Mouse (Mus musculus): ENCODE results near the gene Tulp3. TPM values are rescaled to one million over a fixed set of nuclear protein-coding genes. Genes with fewer than 3 reads are reported as not detected.
A peak's percentile ranks its signal among the peaks of the same experiment; 100 is the strongest.
"Not testable (repeated sequence)": the region's sequence is repeated elsewhere in the genome, so short reads cannot be mapped to it uniquely, and the experiment has no call there.

The Tulp3 gene
- polyA plus RNA-seq, 1 experiment, result 28.0 TPM

- H3K36me3 ChIP-seq (ENCODE audit: control insufficient read depth, insufficient read depth, low read length), result no peaks in the 10 kb centered on the region
- DNase-seq, result peak; percentile 43
- 4% methylated on average over 4 of the region's 4 CpGs for WGBS
- TF ChIP-seq POLR2A (IDR thresholded peaks at IDR 0.05; ENCODE audit: control insufficient read depth, extremely low read depth, insufficient read depth, low read length, poor library complexity) (no peak), CTCF (IDR thresholded peaks at IDR 0.05; ENCODE audit: borderline replicate concordance, control insufficient read depth, extremely low read depth, insufficient read depth, low read length, poor library complexity) (no peak)
- no peaks in the 10 kb centered on the region for H3K27me3 ChIP-seq (ENCODE audit: control insufficient read depth, insufficient read depth, low read length)
- no peaks in the 10 kb centered on the region for H3K4me1 ChIP-seq (replicated peaks; ENCODE audit: control insufficient read depth, insufficient read depth, low read length)
- no peak overlapping the region for H3K4me3 ChIP-seq (ENCODE audit: control insufficient read depth, insufficient read depth, low read length)
- no peak overlapping the region for H3K27ac ChIP-seq (ENCODE audit: control insufficient read depth, insufficient read depth, low read length)
Measured at GRCm38 (mm10) chr6:128318317-128318716, 37.3 kb downstream of the Tulp3 start.

GRCm38 (mm10) chr6:128315597-128315996 lies 40.1 kb downstream of the Tulp3 start:
- no peak for DNase-seq
- no peak for TF ChIP-seq POLR2A (IDR thresholded peaks at IDR 0.05; ENCODE audit: control insufficient read depth, extremely low read depth, insufficient read depth, low read length, poor library complexity)
- no peak for TF ChIP-seq CTCF (IDR thresholded peaks at IDR 0.05; ENCODE audit: borderline replicate concordance, control insufficient read depth, extremely low read depth, insufficient read depth, low read length, poor library complexity)
- H3K4me3 ChIP-seq (ENCODE audit: control insufficient read depth, insufficient read depth, low read length), result no peak overlapping the region
- 88% methylated on average over 8 of the region's 8 CpGs for WGBS
- no peak overlapping the region for H3K27ac ChIP-seq (ENCODE audit: control insufficient read depth, insufficient read depth, low read length)
- H3K27me3 ChIP-seq (ENCODE audit: control insufficient read depth, insufficient read depth, low read length), result no peaks in the 10 kb centered on the region
- no peaks in the 10 kb centered on the region for H3K36me3 ChIP-seq (ENCODE audit: control insufficient read depth, insufficient read depth, low read length)
- no peaks in the 10 kb centered on the region for H3K4me1 ChIP-seq (replicated peaks; ENCODE audit: control insufficient read depth, insufficient read depth, low read length)

- no peak for DNase-seq
- no peaks in the 10 kb centered on the region for H3K27me3 ChIP-seq (ENCODE audit: control insufficient read depth, insufficient read depth, low read length)
- TF ChIP-seq CTCF (IDR thresholded peaks at IDR 0.05; ENCODE audit: borderline replicate concordance, control insufficient read depth, extremely low read depth, insufficient read depth, low read length, poor library complexity) (no peak), POLR2A (IDR thresholded peaks at IDR 0.05; ENCODE audit: control insufficient read depth, extremely low read depth, insufficient read depth, low read length, poor library complexity) (no peak)
- H3K27ac ChIP-seq (ENCODE audit: control insufficient read depth, insufficient read depth, low read length), result no peak overlapping the region
- no peak overlapping the region for H3K4me3 ChIP-seq (ENCODE audit: control insufficient read depth, insufficient read depth, low read length)
- whole genome bisulfite sequencing, result 88% methylated on average over 6 of the region's 6 CpGs
- H3K4me1 ChIP-seq (replicated peaks; ENCODE audit: control insufficient read depth, insufficient read depth, low read length), result no peaks in the 10 kb centered on the region
- no peaks in the 10 kb centered on the region for H3K36me3 ChIP-seq (ENCODE audit: control insufficient read depth, insufficient read depth, low read length)
Measured at GRCm38 (mm10) chr6:128314796-128315195, 40.9 kb downstream of the Tulp3 start.

GRCm38 (mm10) chr6:128308311-128308710 lies 47.3 kb downstream of the Tulp3 start:
- no peaks in the 10 kb centered on the region for H3K36me3 ChIP-seq (ENCODE audit: control insufficient read depth, insufficient read depth, low read length)
- DNase-seq, result peak; percentile 50

GRCm38 (mm10) chr6:128304801-128305200 lies 50.9 kb downstream of the Tulp3 start:
- no peak for DNase-seq
- no peak overlapping the region for H3K4me3 ChIP-seq (ENCODE audit: control insufficient read depth, insufficient read depth, low read length)
- TF ChIP-seq POLR2A (IDR thresholded peaks at IDR 0.05; ENCODE audit: control insufficient read depth, extremely low read depth, insufficient read depth, low read length, poor library complexity) (no peak), CTCF (IDR thresholded peaks at IDR 0.05; ENCODE audit: borderline replicate concordance, control insufficient read depth, extremely low read depth, insufficient read depth, low read length, poor library complexity) (no peak)
- no peak overlapping the region for H3K27ac ChIP-seq (ENCODE audit: control insufficient read depth, insufficient read depth, low read length)
- peaks cover 3% of the 10 kb centered on the region; the same call in 1 of the 2 replicates for H3K4me1 ChIP-seq (replicated peaks; ENCODE audit: control insufficient read depth, insufficient read depth, low read length)
- no peaks in the 10 kb centered on the region for H3K36me3 ChIP-seq (ENCODE audit: control insufficient read depth, insufficient read depth, low read length)
- WGBS, result 89% methylated on average over 4 of the region's 4 CpGs
- peaks cover 6% of the 10 kb centered on the region; the same call in 1 of the 2 replicates for H3K27me3 ChIP-seq (ENCODE audit: control insufficient read depth, insufficient read depth, low read length)

More at GRCm38 (mm10) chr6:128308311-128308710, 47.3 kb downstream of the Tulp3 start:
- Histone ChIP-seq H3K4me3 (ENCODE audit: control insufficient read depth, insufficient read depth, low read length) (no peak overlapping the region), H3K4me1 (replicated peaks; ENCODE audit: control insufficient read depth, insufficient read depth, low read length) (no peaks in the 10 kb centered on the region; the same call in 1 of the 2 replicates), H3K27ac (ENCODE audit: control insufficient read depth, insufficient read depth, low read length) (no peak overlapping the region), H3K27me3 (ENCODE audit: control insufficient read depth, insufficient read depth, low read length) (no peaks in the 10 kb centered on the region)
- TF ChIP-seq CTCF (IDR thresholded peaks at IDR 0.05; ENCODE audit: borderline replicate concordance, control insufficient read depth, extremely low read depth, insufficient read depth, low read length, poor library complexity), result peak; percentile 48; the same call in 1 of the 2 replicates
- TF ChIP-seq POLR2A (IDR thresholded peaks at IDR 0.05; ENCODE audit: control insufficient read depth, extremely low read depth, insufficient read depth, low read length, poor library complexity), result no peak
- 37% methylated on average over 4 of the region's 4 CpGs for WGBS

- H3K36me3 ChIP-seq (ENCODE audit: control insufficient read depth, insufficient read depth, low read length); DNase-seq; H3K4me3 ChIP-seq (ENCODE audit: control insufficient read depth, insufficient read depth, low read length); H3K4me1 ChIP-seq (replicated peaks; ENCODE audit: control insufficient read depth, insufficient read depth, low read length); H3K27ac ChIP-seq (ENCODE audit: control insufficient read depth, insufficient read depth, low read length): not testable (repeated sequence)
- H3K27me3 ChIP-seq (ENCODE audit: control insufficient read depth, insufficient read depth, low read length), result peaks cover 11% of the 10 kb centered on the region; the same call in 1 of the 2 replicates
- 88% methylated on average over 3 of the region's 3 CpGs for WGBS
Measured at GRCm38 (mm10) chr6:128302640-128303039, 53.0 kb downstream of the Tulp3 start.

GRCm38 (mm10) chr6:128301891-128302290 lies 53.8 kb downstream of the Tulp3 start:
- 93% methylated on average over 3 of the region's 3 CpGs for WGBS
- H3K27me3 ChIP-seq (ENCODE audit: control insufficient read depth, insufficient read depth, low read length), result peaks cover 11% of the 10 kb centered on the region; the same call in 1 of the 2 replicates
- H3K4me3 ChIP-seq (ENCODE audit: control insufficient read depth, insufficient read depth, low read length), result no peak overlapping the region
- 0 out of 2 replicates have a peak, but pooled peaks cover 3% of the 10 kb centered on the region for H3K4me1 ChIP-seq (replicated peaks; ENCODE audit: control insufficient read depth, insufficient read depth, low read length)
- TF ChIP-seq CTCF (IDR thresholded peaks at IDR 0.05; ENCODE audit: borderline replicate concordance, control insufficient read depth, extremely low read depth, insufficient read depth, low read length, poor library complexity), result no peak
- no peak for TF ChIP-seq POLR2A (IDR thresholded peaks at IDR 0.05; ENCODE audit: control insufficient read depth, extremely low read depth, insufficient read depth, low read length, poor library complexity)
- no peaks in the 10 kb centered on the region for H3K36me3 ChIP-seq (ENCODE audit: control insufficient read depth, insufficient read depth, low read length)
- DNase-seq, result no peak
- no peak overlapping the region for H3K27ac ChIP-seq (ENCODE audit: control insufficient read depth, insufficient read depth, low read length)
